Mouse (Mus musculus) CH12.LX (cell line): ENCODE results near the gene Ntn1.

ENCODE experiments used
- CTCF ChIP-seq, 2 experiments: IDR thresholded peaks in 1 of 2; conservative IDR thresholded peaks in 1 of 2; 2 replicates each; pipeline ENCODE4 v1.5.1; 2011 to 2012; ENCODE audit warnings: low read depth in 2 of 2, low read length in 2 of 2, improper control_type of control experiment in 1 of 2, inconsistent platforms in 1 of 2, mild to moderate bottlenecking in 1 of 2, moderate library complexity in 1 of 2
- ETS1 ChIP-seq: conservative IDR thresholded peaks from 2 replicates; pipeline ENCODE4 v1.6.1; 2012; ENCODE audit warnings: low read depth, mild to moderate bottlenecking, inconsistent platforms, low read length, improper control_type of control experiment, moderate library complexity
- KAT2A ChIP-seq: IDR thresholded peaks from 2 replicates; pipeline ENCODE4 v1.6.1; 2012; ENCODE audit warnings: low read length, improper control_type of control experiment, inconsistent platforms; ENCODE audit not compliant: insufficient replicate concordance
- MAX ChIP-seq: IDR thresholded peaks from 2 replicates; pipeline ENCODE4 v1.6.1; 2011; ENCODE audit warnings: low read length, improper control_type of control experiment
- POLR2A ChIP-seq: IDR thresholded peaks from 2 replicates; pipeline ENCODE4 v1.6.1; 2011; ENCODE audit warnings: low read depth, mild to moderate bottlenecking, improper control_type of control experiment, low read length
- POLR2AphosphoS2 ChIP-seq: IDR thresholded peaks from 2 replicates; pipeline ENCODE4 v1.6.1; 2011; ENCODE audit warnings: low read depth, low read length, improper control_type of control experiment
- TBP ChIP-seq: conservative IDR thresholded peaks from 2 replicates; pipeline ENCODE4 v1.6.1; 2011; ENCODE audit warnings: low read depth, low read length, improper control_type of control experiment
- USF1 ChIP-seq: IDR thresholded peaks from 2 replicates; pipeline ENCODE4 v1.6.1; 2014; ENCODE audit warnings: low read depth, mild to moderate bottlenecking, inconsistent platforms, low read length, improper control_type of control experiment

DNA sequence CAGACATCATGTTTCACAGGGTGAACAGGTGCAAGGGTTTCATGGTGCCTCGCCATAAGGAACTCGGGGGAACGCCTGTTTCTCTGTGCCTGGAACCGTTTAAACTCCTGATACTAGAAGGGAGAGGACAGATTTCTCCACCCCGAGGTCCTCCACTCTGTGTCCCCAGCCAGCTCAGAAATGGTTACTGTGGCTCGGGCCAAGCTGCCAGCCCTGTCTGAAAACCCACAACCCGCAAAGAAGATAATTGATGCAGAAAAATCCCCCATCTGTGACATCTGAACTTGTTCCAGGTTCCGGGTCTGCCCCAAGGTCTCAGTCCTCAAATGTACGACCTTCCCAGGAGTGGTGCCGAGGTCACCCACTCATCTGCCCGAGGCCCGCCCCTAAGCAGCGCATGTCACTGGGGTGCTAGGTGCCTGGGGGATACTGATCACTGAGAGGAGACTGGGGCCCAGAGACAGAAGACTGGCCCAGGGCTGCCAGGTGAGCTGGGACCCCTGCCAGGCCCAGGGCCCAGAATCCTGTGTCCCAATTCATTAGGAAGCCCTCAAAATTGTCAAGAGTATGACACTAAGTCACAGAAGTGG lies 68.9 kb downstream of the Ntn1 start:
- TF ChIP-seq POLR2A = no peak
- no peak for TF ChIP-seq POLR2AphosphoS2
- TF ChIP-seq USF1 = no peak
- TF ChIP-seq CTCF (conservative IDR thresholded peaks at IDR 0.05 in 1 of 2, IDR thresholded peaks at IDR 0.05 in 1 of 2; ENCODE audit: low read depth in 2 of 2, low read length in 2 of 2) = no peak
- no peak for TF ChIP-seq KAT2A
- TF ChIP-seq TBP = no peak
- no peak for TF ChIP-seq ETS1
- no peak for TF ChIP-seq MAX
